Mouse (Mus musculus): ENCODE data around the gene Nckap5.

The Nckap5 gene

DNA sequence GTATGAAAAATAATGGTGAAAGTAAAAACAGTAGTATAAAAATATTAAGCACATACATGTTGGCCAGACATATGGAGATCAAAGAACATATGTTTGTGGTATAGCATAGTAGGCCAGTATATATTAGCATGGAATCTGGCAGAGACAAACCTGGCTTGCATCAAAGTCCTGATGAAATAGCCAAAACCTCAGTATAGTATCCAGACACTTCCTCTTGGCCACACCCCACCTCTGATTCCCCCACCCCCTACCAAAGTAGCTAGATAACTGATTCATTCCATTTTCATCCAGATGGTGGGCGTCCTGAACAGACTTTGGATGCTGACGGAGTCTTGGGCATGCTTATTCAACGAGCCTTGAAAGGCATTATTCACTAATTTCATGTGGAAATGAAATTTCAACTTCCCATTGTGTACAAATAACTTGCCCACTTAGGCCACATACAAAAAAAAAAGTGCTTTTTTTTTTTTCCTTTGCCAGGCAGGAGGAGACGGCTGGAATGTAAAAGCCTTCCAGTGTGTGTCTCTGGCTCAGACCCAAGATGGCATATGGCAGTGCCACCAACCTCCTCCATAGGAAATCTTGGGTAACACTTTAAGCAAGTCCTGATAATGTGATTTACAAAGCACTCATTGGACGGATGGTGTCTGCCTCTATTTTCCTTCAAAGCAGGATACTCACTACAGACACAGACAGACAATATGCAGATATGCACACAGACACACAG, 360.6 kb downstream of the Nckap5 start:
- DNase-seq = no peak

DNA sequence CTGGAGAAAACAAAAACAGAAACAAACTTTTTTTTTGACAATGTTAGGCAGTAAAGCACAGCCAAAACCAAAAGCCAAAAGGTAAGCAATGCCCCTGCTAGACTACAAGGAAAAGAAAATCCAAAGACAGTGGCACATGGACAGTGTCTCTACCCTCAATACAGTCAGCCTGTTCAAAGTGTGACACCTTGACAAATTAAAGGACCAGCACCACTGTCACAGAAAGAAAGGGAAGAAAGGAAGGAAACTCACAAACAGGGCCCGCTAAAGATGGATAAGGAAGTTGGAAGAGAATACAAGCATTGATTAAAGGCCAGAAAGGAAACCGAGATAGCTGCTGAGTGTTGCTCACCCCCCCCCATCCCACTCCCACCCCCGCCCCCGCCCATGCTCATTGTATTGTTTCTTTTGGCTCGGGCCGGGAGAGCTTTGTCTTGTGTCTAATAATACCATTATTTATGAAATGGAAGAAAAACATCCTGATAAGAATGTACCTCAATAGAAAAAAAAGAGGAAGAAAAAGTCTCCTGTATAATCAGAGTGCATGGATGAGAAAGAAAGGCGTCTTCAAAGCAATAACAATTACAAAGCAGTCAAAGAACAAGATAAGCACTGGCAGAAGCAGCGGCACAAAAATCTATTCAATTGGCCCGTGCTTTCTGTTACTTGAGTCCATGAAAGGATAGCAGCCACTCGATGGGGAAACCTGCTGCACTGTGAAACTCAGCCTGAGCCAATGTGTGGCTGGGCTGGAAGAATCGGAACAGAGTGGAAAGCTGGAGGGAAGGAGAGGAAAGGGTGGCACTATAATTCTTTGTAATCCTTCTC, 368.9 kb downstream of the Nckap5 start:
- no peak for DNase-seq

DNA sequence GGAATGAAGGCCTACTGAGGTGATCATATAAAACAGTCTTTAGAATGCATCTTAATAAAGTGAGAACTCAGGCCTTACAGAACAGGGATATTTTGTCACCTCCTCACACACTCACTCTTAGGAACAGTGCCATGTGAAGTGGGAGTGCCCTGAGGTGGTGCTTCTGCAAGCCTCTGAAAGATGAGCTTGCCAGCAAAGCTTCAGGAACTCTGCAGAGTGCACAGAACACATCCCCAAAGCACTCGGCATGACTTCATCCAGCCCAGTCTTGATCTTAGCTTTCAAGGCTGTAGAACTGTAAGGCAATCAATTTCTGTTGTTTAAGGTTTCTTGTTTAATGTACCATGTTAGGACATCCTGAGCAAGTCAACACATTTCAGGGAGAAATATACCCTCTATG, 372.9 kb downstream of the Nckap5 start:
- DNase-seq = no peak

DNA sequence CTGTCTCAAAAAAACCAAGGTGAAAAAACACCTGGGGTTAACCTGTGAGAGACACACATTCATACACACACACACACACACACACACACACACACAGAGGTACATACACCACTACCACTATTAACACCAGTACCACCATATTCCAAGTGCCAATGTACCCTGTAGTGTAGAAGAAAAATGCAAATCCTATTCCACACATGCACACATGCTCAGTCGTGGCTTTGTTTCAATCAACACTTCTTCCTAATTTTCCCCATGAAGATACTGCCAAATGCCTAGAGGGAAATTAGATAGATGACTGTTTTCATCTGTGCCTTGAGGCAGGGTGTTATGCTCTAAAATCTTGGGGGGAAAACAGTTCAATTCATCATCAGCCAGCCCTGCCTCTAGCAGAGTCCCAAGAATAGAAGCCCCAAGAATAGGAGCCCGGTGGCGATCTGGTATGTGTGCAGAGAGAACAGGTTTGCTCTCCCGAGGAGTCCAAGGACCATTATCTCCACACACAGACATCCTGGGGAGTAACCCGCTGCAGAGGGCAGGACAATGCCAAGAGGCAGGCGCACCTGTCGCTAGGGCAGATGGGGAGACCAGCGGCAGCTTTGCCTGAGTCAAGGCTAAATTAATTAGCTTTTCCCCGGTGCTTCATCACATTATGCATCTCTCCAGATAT, 376.0 kb downstream of the Nckap5 start:
- DNase-seq = no peak

DNA sequence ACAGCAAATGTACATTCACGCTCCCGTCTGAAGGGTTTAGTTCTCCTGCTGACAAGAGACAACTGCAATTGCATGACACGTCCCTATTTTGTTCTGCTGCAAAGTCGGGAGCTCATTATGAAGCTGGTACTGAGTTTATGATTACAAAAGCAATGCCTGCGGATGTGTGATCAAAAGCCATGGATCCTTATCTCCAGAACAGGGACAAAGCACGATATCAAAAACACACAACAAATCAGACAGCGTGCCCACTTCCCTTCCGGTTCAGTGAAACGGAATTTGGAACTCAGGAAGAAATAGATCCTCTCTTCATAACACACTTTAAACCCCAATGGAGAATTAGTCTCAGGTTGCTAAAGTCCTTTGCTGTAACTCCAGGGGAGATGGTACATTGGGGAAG, 379.1 kb downstream of the Nckap5 start:
- no peak for DNase-seq

DNA sequence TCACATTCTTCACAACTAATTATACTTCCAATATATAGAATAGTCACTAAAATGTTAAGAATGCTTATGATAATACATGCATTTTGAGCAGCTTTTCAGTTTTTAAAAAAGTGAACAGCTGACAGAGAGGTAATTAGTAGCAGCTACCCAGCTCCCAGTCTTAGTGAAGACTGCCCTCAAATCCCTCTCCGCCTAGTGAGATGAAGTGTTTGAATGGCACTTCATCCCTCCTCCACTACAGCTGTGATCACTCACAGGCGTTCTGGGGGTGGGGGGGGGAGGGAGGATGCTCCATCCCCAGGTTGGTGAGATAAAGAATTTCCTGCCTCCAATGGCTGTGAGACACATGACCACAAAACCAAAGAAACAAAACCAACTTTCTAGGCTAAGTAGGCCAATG, 381.2 kb downstream of the Nckap5 start:
- no peak for DNase-seq

DNA sequence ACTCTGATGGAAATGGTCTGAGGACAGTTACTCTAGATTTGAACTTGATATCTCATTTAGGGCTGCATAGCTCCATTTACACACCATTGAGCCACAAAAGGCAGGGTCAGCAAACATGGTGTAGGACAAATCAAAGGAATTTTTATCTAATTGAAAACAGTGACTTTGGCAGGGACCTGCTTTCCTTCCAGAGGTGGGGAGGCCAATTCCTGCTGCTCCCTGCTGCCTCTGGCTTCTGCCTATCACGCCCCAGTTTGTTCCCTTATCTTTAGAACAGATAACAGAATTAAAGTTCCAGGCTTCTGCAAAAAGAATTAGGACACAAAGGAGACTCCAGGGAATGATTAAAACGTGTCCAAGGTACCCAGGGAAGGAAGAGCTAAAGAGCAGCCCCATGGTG, 386.7 kb downstream of the Nckap5 start:
- no peak for DNase-seq

DNA sequence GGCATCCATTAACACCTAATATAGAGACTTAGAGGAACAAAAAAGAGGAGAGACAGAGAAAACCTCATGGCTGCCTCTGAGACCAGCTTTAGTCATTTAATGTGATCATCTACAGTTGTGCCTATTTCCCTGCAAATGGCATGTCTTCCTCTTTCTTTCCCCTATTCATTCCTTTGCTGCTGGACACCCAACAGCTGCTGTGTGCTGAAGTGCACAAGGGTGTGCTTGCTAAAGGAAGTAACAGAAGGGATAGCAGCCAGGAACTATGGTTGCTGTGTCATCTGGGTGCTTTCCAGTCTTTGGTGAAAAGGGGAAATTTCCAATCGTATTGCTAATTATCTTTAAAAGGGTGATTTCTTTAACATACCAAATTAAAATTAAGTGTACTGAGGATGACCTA, 387.9 kb downstream of the Nckap5 start:
- DNase-seq = no peak

DNA sequence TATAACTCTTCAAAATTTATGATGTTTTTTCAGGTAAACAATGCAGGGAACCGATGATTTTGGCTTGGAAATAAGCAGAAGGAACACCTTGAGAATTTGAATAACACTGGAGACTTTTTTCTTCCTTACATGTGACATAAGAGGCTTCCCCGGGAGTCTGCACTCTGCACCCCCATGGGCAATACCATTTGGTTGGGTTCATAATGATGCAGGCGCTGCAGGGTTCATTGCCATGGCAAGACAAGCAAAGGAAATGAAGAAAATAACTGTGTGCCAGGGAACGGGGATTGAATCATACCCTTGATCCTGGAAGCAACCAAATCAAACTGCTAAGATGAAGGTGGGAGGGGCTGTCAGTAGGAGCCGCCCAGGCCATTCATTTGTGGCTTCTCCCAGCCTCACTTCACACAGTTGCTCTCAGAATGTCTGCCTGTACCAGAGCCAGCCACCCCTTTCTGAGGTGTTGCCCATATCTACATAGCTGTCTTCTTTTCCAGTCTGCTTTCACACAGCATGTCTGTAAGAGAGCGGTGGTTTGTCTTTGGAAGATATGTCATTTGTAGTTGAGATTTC, 392.5 kb downstream of the Nckap5 start:
- DNase-seq = no peak

DNA sequence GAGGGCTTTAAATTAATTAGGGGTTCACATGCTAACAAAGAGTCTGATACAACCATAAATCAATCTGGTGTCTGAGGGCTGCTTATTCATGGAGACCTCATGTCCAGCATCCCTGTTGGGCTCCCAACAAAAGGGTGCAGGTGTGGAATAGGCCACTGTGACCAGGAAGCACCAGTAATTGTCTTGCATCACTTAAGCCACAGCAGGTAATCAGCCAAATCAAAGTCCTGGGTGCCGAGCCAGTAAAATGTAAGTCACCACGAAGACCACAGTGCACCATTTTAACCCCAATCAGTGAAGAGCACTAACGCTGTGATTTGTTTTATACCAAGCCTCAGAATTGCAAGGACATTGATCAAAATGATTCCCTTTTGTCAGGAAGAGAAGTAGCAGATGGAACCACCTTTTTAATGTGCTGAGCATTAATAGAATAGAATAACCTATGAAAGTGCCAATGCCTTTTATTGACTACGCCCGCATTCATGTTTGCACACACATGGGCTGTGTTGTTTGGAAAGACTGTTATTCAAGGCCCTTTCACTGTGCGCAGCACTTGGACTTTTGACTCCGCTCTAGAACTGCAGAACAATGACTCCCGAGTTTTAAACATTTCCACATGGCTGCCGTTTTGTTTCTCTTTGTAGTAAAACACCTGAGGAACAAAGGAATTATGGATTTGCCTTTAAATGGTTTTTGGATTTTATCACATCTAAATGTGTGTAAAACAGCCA, 393.5 kb downstream of the Nckap5 start:
- DNase-seq = no peak

DNA sequence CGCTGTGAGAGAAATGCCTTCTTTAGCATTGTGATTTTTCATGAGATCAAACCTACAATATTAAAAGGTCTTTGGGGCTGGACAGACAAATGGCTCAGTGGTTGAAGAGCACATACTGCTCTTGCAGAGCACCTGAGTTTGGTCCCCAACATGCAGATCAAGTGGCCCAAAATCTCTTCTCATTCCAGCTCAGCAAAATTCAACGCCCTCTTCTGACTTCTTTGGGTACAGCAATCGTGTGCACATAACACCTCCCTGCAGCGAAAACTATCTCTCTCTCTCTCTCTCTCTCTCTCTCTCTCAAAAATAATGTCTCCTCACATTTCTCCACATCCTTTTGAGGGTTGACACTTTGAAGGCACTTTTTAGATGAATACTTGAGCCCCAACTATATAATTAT, 398.3 kb downstream of the Nckap5 start:
- DNase-seq = no peak

DNA sequence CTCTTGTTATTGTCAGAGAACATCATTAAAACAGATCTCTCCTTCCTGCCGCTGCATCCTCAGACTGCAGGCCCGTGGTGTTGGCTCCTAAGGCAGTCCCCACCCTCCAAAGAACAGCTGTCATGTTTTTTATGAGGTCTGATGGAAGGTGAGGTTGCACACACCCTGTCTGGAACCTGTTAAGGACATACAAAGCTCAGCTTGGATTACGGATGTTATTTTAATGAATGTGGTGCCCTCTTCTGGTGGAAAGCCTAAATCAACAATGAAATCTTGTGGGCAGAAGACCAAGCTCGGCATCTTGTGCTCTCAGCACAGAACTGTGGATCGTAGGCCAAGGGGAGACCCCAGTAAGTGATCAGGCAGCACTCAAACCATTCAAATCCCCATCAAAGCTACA, 399.0 kb downstream of the Nckap5 start:
- peak; percentile 64 for DNase-seq

DNA sequence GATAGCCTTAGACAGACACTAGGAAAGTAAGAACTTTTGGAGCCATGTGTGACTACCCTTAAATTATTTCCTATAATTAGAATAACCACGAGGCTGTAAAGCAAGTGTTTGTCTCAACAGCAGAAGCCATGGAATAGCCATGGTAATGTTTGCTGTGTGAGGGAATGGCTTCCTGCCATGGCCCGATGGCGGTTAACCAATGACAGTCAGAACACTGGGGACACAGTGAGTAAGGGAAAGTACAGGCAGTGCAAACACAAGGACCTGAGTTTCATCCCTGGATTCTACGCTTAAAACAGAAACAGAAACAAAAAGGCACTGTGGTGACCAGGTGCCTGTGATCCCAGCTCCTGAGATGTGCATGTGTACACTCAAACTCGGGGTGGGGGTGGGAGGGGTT, 419.2 kb downstream of the Nckap5 start:
- no peak for DNase-seq

DNA sequence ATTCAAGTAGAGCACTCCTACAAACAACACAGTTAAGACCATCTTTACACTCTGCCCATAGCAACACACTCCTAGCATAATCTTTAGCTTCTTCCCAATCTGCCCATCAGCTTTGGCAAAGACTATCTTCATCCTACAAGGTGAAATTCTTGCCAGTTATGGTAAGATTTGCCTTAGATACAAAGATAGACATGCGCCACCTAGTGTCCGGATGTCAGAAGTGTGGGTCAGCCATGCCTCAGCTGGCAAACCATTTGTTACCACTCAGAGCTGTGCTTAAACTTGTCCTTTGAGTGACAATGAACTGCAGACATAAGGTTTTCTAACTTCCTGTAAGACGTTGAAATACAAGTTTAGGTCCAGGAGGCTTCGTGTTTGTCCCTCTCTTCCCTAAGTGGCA, 422.7 kb downstream of the Nckap5 start:
- DNase-seq = peak; percentile 43

DNA sequence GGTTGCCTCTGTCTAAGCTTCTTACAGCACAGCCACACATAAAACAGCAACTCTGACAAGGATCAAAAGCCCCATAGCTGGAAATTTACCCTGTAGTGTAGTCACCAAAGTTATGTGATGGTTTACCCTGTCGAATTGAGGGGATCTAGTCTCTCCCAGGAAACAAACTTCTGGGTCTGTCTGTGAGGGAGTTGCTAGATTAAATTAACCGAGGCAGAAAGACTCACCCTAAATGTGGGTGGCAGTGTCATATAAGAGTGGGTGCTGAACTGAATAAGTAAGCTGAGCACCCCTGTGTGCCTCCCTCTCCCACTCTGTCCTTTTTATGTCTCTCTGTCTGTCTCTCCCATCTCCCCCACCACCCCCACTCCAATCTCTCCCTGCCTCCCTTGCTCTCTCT, 425.1 kb downstream of the Nckap5 start:
- no peak for DNase-seq

DNA sequence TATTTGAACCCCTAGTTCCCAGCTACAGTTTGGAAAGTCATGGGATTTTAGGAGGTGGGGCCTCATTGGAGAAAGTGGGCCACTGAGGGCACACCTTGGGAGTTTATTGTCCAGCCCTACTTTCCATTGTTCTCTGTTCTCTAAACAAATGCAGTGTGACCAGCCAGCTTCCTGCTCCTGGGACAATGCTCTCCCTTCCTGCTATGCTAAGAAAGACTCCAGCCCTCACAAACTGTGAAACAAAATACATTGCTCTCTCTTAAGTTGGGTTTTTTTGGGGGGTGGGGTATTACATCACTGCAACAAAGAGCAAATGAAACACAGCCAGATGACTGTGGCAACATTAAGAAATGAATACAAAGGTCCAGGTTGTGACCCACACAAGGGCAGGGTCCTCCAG, 426.6 kb downstream of the Nckap5 start:
- DNase-seq = no peak

DNA sequence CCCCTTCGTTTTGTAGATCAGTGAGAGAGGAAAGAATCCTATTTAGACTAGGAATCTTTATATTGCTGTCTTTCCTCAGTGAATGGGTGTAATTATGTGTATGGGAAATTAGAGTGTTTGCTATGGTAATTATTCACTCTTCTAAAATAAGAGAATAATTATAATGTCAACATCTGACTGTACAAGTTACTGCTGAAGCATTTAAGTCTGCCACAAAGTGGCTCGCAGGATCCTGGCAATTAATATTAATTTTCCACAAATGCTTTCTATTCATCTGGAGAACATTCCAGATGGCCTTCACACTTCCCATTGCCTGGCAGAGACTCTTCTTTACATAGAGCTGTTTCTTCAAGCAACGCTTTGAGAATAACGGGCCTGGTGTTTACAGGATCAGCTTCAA, 439.4 kb downstream of the Nckap5 start:
- no peak for DNase-seq

DNA sequence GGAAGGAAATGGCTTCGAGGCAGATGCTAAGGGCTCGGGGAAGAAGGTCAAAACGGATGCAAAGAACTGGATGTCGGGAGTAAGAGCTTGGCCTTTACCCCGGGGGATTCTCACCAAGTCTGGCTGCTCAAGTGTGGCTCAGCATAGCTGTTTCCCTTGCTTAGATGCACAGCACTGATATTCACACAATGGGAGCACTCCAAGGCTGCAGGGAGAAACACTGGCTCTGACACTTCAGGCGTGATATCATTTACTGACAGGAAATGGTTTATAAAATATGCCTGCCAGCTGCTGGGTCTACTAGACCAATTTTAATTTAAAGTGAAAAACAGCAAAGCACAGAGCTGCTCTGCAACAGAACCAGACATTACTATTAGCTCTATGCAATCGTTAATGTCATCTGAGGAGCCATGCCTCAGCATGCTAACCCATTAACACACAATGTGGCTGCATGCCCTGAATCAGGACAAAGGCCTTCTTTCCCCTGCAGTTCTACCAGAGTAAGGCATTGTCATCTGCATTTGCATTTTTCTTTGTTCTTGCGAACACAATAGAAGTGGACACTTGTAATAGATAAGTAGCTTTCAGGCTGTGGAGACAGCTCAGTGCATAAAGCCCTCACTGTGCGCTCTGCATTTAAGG, 453.1 kb downstream of the Nckap5 start:
- no peak for DNase-seq

DNA sequence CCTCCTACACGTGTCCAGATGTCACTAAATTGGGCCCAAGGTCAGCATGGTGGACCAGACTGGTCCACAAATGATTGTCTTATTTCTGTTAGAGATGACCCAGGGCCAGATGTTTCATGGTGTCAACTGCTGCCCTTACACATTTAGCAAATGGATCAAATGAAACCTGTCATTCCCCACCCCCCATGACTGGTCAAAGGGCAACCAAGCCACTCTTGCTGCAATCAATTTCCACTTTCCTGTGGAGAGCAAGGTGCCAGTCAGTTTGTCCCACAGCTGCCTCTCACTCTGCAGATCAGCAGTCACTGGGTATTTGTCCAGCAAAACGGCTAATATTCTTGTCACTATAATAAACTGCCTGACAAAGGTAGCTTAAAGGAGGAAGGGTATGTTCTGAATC, 463.9 kb downstream of the Nckap5 start:
- DNase-seq = no peak

DNA sequence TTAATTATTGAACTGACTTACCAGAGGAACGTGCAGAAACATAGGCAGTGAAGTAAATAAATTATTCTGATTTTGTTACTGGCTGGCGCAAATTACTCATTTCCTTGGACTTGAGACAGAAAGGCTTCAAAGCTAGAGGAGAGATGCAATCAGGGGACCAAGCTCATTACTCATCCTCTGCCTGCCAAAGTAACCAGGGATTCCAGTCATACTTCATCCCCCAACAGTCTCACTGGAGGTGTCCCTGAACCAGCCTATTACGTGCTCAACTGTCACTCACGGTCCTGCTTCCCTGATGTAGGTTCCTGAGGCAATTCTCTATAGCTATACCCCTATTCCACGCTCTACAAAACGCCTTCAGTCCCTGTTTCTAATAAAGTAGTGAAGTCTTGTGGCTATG, 466.0 kb downstream of the Nckap5 start:
- DNase-seq = no peak

DNA sequence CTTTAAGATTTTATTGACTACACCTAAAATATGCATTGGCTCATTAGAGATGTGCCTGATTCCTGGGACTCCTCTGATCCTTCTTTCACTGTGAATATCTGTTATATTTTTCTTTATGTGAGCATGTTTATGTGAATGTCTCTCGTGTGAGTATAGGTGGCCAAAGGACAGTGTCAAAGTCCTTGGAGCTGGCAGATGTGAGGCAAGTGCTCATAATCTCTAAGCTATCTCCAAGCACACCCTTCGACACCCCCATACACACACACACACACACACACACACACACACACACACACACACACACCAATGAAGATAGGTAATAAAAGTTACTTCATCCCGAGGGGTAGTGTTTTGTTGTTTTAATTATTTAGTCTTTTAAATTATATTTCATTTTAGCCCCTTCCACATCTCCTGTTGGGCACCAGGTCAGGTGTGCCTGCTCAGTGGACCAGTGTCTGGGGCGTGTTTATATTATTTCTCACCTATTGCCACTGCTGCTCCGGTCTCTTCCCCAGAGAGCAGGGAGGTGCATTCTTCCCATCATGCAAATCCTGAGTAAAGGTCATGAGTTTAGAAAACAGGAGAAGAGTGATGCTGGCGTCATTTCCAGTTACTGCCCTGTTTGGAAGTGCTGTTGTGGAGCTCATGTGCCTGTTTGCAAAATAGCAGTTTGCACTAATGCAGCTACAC, 469.9 kb downstream of the Nckap5 start:
- no peak for DNase-seq

DNA sequence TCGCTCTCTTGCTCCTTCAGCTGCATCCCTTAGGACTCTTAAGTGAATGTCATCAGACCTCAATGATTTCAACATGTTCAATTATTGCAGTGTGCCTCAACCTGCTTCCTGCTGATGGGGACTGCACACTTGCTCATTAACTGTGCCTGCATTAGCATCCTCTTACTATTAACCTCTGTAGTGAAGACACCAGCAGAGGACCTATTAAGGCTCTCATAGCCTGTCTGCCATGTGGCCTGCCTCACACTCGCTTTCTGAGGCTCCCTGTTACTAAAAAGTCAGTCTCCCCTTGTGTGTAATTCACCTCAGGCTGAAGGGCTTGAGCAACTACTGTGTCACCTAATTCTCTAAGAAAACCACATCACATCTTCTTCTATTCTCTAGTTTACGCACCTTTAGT, 470.5 kb downstream of the Nckap5 start:
- no peak for DNase-seq
